Mouse (Mus musculus) embryonic facial prominence, embryonic 15.5 days (tissue): ENCODE measurements around the gene Slc35f3. TPM values are rescaled to one million over a fixed set of nuclear protein-coding genes. Genes with fewer than 3 reads are reported as not detected.
A peak's percentile ranks its signal among the peaks of the same experiment; 100 is the strongest.

Experiments
- ATAC-seq: fragments of 200-750 bp; cut with Nextera tagmentation; 2 replicates; pipeline ENCODE4 v1.8.0; 2017; ENCODE audit warnings: low read depth, moderate TSS enrichment; ENCODE audit not compliant: insufficient number of reproducible peaks, low FRiP score, low TSS enrichment
- H3K27ac ChIP-seq: fragments of 300-500 bp; sonication (generic); replicated peaks from 2 replicates; pipeline ENCODE4 v1.5.1; 2015; ENCODE audit warnings: mild to moderate bottlenecking, inconsistent platforms
- H3K27me3 ChIP-seq: fragments of 300-500 bp; sonication (generic); 2 replicates; pipeline ENCODE4 v1.6.1; 2015; ENCODE audit warnings: inconsistent platforms
- H3K36me3 ChIP-seq: fragments of 300-500 bp; sonication (generic); 2 replicates; pipeline ENCODE4 v1.6.1; 2015; ENCODE audit warnings: mild to moderate bottlenecking, inconsistent platforms
- H3K4me1 ChIP-seq: fragments of 300-500 bp; sonication (generic); 2 replicates; pipeline ENCODE4 v1.6.1; 2015; ENCODE audit warnings: inconsistent platforms
- H3K4me2 ChIP-seq: fragments of 300-500 bp; sonication (generic); replicated peaks from 2 replicates; pipeline ENCODE4 v1.6.1; 2015; ENCODE audit warnings: mild to moderate bottlenecking, inconsistent platforms
- H3K4me3 ChIP-seq: fragments of 300-500 bp; sonication (generic); replicated peaks from 2 replicates; pipeline ENCODE4 v1.5.1; 2015; ENCODE audit warnings: mild to moderate bottlenecking, inconsistent platforms
- H3K9ac ChIP-seq: fragments of 300-500 bp; sonication (generic); 2 replicates; pipeline ENCODE4 v1.6.1; 2015; ENCODE audit warnings: inconsistent platforms
- H3K9me3 ChIP-seq: fragments of 300-500 bp; sonication (generic); replicated peaks from 2 replicates; pipeline ENCODE4 v1.6.1; 2016; ENCODE audit warnings: inconsistent platforms
- WGBS: fragments of 180-500 bp; shearing (Covaris S2); methylation state at CpG from one replicate; pipeline ENCODE4 v1.1.7; 2015; 5-methylcytosine and 5-hydroxymethylcytosine counted together
- polyA plus RNA-seq: library from polyadenylated mRNA; unstranded; fragments of >200 nt; fragmentation: Nextera tagmentation; extraction: Ambion mirVana; gene quantifications from 2 replicates; pipeline ENCODE4 v1.2.1, GENCODE M21; 2015

Slc35f3 gene
- polyA plus RNA-seq, 1 experiment from 2014 or later, result 0.63 TPM

- 71% methylated on average over 4 of the region's 4 CpGs for WGBS
- no peaks in the 10 kb centered on the region for H3K27me3 ChIP-seq
- H3K27ac ChIP-seq, result no peak overlapping the region
- no peak for ATAC-seq
- no peaks in the 10 kb centered on the region for H3K4me1 ChIP-seq
- H3K9me3 ChIP-seq, result no peaks in the 10 kb centered on the region
- H3K4me2 ChIP-seq, result no peak overlapping the region
- H3K36me3 ChIP-seq, result no peaks in the 10 kb centered on the region
- H3K4me3 ChIP-seq, result no peak overlapping the region
- no peak overlapping the region for H3K9ac ChIP-seq
Observed at GRCm38 (mm10) chr8:126405030-126405429, 106.7 kb downstream of the Slc35f3 start.

- H3K36me3 ChIP-seq, result peaks cover 2% of the 10 kb centered on the region
- no peak for ATAC-seq
- no peak overlapping the region for H3K4me3 ChIP-seq
- WGBS, result 77% methylated on average over 3 of the region's 3 CpGs
- no peak overlapping the region for H3K9ac ChIP-seq
- no peaks in the 10 kb centered on the region for H3K9me3 ChIP-seq
- H3K4me2 ChIP-seq, result no peak overlapping the region
- no peaks in the 10 kb centered on the region for H3K27me3 ChIP-seq
- H3K27ac ChIP-seq, result no peak overlapping the region
- H3K4me1 ChIP-seq, result peaks cover 18% of the 10 kb centered on the region
Observed at GRCm38 (mm10) chr8:126420834-126421233, 122.5 kb downstream of the Slc35f3 start.

- under 1% methylated on average over 61 of the region's 61 CpGs for WGBS
- Histone ChIP-seq H3K27ac (peak within 1 kb of the TSS; percentile 79), H3K27me3 (no peaks in the 10 kb centered on the region), H3K9me3 (no peaks in the 10 kb centered on the region), H3K4me1 (peaks cover 18% of the 10 kb centered on the region), H3K4me2 (peak within 1 kb of the TSS; percentile 80), H3K4me3 (peak within 1 kb of the TSS; percentile 95), H3K36me3 (peaks cover 16% of the 10 kb centered on the region), H3K9ac (peak within 1 kb of the TSS; percentile 86)
- peak; percentile 97 for ATAC-seq
Observed at GRCm38 (mm10) chr8:126422174-126422919, 124.0 kb downstream of the Slc35f3 start, which contains the start of gene Coa6. Gene Coa6, plus strand, starts transcription at chr8:126422515.

GRCm38 (mm10) chr8:126422920-126423300 lies 124.6 kb downstream of the Slc35f3 start:
- peak overlapping the region; percentile 79 for H3K27ac ChIP-seq
- ATAC-seq, result peak; percentile 44; the same call in 1 of the 2 replicates
- WGBS, result 4% methylated on average over 9 of the region's 9 CpGs

GRCm38 (mm10) chr8:126424163-126424562 lies 125.8 kb downstream of the Slc35f3 start:
- peaks cover 18% of the 10 kb centered on the region for H3K4me1 ChIP-seq
- no peaks in the 10 kb centered on the region for H3K27me3 ChIP-seq
- no peak overlapping the region for H3K27ac ChIP-seq
- H3K4me3 ChIP-seq, result no peak overlapping the region
- peaks cover 34% of the 10 kb centered on the region for H3K36me3 ChIP-seq
- H3K4me2 ChIP-seq, result no peak overlapping the region
- 81% methylated on average over 4 of the region's 4 CpGs for WGBS
- H3K9ac ChIP-seq, result no peak overlapping the region
- no peak for ATAC-seq
- no peaks in the 10 kb centered on the region for H3K9me3 ChIP-seq

More at GRCm38 (mm10) chr8:126422920-126423300, 124.6 kb downstream of the Slc35f3 start:
- H3K4me1 ChIP-seq, result peaks cover 18% of the 10 kb centered on the region
- peak overlapping the region; percentile 80 for H3K4me2 ChIP-seq
- no peaks in the 10 kb centered on the region for H3K9me3 ChIP-seq
- H3K36me3 ChIP-seq, result peaks cover 22% of the 10 kb centered on the region
- peak overlapping the region; percentile 86 for H3K9ac ChIP-seq
- peak overlapping the region; percentile 95 for H3K4me3 ChIP-seq
- no peaks in the 10 kb centered on the region for H3K27me3 ChIP-seq

- WGBS, result 68% methylated on average over 1 of the region's 1 CpGs
- no peaks in the 10 kb centered on the region for H3K27me3 ChIP-seq
- H3K4me1 ChIP-seq, result peaks cover 18% of the 10 kb centered on the region
- H3K9me3 ChIP-seq, result no peaks in the 10 kb centered on the region
- no peak overlapping the region for H3K9ac ChIP-seq
- H3K36me3 ChIP-seq, result peaks cover 42% of the 10 kb centered on the region
- ATAC-seq, result no peak
- H3K4me3 ChIP-seq, result no peak overlapping the region
- no peak overlapping the region for H3K4me2 ChIP-seq
- H3K27ac ChIP-seq, result no peak overlapping the region
Observed at GRCm38 (mm10) chr8:126424946-126425345, 126.6 kb downstream of the Slc35f3 start.

- no peaks in the 10 kb centered on the region for H3K9me3 ChIP-seq
- no peaks in the 10 kb centered on the region for H3K27me3 ChIP-seq
- H3K4me3 ChIP-seq, result no peak overlapping the region
- no peaks in the 10 kb centered on the region for H3K4me1 ChIP-seq
- ATAC-seq, result no peak
- H3K36me3 ChIP-seq, result peaks cover 74% of the 10 kb centered on the region
- H3K4me2 ChIP-seq, result no peak overlapping the region
- H3K27ac ChIP-seq, result no peak overlapping the region
- WGBS, result 90% methylated on average over 5 of the region's 5 CpGs
- no peak overlapping the region for H3K9ac ChIP-seq
Observed at GRCm38 (mm10) chr8:126429635-126430034, 131.3 kb downstream of the Slc35f3 start.

GRCm38 (mm10) chr8:126433827-126434226 lies 135.5 kb downstream of the Slc35f3 start:
- Histone ChIP-seq H3K9ac (no peak overlapping the region), H3K27ac (no peak overlapping the region), H3K27me3 (no peaks in the 10 kb centered on the region), H3K4me2 (no peak overlapping the region), H3K4me1 (no peaks in the 10 kb centered on the region), H3K36me3 (peaks cover 73% of the 10 kb centered on the region), H3K4me3 (no peak overlapping the region), H3K9me3 (no peaks in the 10 kb centered on the region)
- ATAC-seq, result no peak
- 87% methylated on average over 7 of the region's 7 CpGs for WGBS

GRCm38 (mm10) chr8:126438937-126439336 lies 140.6 kb downstream of the Slc35f3 start:
- WGBS, result 58% methylated on average over 2 of the region's 2 CpGs
- Histone ChIP-seq H3K36me3 (peaks cover 54% of the 10 kb centered on the region), H3K27me3 (no peaks in the 10 kb centered on the region), H3K9ac (no peak overlapping the region), H3K4me1 (no peaks in the 10 kb centered on the region), H3K4me2 (no peak overlapping the region), H3K27ac (no peak overlapping the region), H3K4me3 (no peak overlapping the region), H3K9me3 (no peaks in the 10 kb centered on the region)
- no peak for ATAC-seq

Other genes with a start within 250 kb of the Slc35f3 start
- 44.8 and 48.9 TPM in 2 replicates for gene Coa6, start 124.0 kb downstream of the Slc35f3 start, polyA plus RNA-seq
- 2.4 and 3.0 TPM in 2 replicates for gene Tarbp1, start 176.5 kb downstream of the Slc35f3 start, polyA plus RNA-seq